Mouse (Mus musculus) layer of hippocampus, adult 9-11 months (tissue): ENCODE measurements at regions not wholly inside any gene's neighbourhood (a gene's known extent, or its start where the extent isn't known, plus 50 kb on each side); places are given as distances from the start of the nearest gene placed in this dataset.

Experiments
- DNase-seq: peaks from one replicate; pipeline ENCODE4 v3.0.0; 2022

DNA sequence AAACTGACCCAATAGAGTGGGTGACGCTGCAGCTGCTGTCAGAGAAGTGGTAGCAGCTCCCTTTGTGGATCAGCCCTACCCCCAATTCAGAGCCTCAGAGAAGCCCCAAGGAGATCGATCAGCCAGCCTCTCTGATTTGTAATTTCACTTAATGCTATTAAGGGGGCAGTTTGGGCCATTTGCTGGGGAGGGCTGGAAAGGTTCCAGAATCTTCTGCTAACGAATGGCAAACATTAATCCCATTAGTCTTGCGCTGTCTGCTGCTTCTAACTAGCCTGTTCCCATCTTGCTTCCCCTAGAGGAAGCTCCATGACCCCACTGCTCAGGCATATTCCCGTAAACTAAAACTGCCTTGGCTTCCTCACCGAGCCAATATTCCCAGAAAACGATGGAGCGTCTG lies 59.9 kb upstream of the Lrrn2 start:
- DNase-seq: no peak

DNA sequence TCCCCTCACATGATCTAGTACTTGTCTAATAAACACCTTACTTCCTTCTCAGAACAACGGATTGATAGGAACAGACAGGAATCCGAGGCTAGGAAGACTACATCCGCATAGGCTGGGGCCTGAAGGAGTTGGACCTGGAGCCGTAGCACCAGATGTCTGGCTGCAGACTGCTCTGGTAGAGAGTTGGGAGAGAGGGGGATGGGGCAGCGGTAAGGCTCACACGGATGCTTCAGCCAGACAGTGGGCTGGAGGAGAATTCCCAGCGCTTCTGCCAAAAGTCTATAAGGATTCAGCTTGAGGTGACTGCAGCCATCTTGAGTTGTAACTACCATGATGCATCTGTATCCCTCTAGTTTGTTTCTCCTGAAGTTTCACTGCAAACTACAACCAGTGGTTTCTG lies 61.8 kb upstream of the Lrrn2 start:
- no peak for DNase-seq

DNA sequence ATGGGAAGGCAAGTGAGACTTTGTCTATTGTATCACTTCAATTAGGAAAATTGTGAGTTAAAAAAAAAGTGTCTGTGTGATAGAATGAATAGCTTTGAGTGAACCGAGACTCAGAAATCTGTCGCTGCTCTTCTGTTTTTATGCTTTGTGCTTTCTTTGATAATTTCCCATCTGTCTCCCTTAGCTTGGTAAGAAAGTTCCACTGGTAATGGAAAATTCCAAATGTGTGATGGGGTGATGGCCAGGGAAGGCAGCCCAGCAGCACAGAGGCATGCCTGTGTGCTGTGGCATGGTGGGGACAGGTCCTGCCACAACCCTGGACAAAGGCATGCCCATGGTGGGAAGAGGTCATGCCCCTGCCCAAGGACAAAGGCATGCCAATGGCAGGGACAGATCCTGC lies 62.7 kb upstream of the Lrrn2 start:
- peak; percentile 55 for DNase-seq

DNA sequence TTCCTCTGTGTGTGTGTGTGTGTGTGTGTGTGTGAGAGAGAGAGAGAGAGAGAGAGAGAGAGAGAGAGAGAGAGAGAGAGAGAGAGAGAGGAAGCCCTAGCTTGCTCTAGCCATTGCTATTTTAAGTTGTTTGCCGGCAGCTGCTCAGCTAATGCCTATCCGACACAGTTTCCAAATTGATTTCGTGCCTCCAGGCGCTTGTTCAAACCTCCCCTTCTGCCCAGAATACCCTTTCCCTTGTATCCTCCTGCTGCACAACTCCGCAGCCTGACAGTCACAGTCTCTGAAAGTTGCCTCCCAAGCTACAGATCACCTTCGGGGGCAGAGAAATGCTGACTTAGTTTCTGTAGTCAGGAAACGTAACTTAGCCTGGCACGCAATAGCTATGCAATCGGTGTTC lies 63.9 kb upstream of the Nfasc start:
- no peak for DNase-seq

DNA sequence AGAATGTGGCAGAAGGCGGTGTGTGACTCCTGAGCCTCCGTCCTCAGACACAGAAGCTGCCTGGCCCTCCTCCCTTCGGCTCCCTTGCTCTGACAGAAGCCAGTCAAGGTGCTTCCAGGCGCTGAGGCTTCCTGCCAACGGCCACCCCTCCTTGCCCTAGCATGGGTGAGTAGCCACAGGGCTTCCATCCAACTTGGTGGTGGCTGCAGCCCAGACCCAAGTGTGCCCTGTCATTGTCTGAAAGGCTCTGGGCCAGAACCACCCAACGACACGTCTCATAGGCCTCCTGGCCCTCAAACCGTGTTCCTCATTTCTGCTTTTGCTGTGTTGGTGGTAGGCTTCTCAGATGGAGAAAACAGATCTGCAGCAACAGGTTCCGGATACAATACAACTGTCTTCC lies 62.2 kb upstream of the Nfasc start:
- DNase-seq: no peak

DNA sequence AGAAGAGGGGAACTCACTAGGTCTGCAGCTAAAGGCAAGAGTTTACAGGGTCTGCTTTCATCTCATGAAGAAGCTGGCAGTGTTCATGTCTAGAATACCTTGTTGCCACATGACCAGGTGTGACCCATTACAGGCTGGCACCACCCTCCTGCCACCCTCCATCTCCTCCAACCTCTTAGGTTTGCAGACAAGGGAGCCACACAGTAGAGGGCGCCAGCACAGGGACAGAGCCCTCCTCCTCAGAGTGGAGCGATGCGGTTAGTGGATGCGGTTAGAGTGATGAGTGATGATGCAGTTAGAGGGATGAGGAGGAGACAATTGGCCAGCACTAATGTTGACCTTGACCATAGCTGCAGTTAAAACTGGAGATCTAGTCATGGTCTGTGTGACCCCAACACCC lies 60.8 kb upstream of the Nfasc start:
- DNase-seq: peak; percentile 39

DNA sequence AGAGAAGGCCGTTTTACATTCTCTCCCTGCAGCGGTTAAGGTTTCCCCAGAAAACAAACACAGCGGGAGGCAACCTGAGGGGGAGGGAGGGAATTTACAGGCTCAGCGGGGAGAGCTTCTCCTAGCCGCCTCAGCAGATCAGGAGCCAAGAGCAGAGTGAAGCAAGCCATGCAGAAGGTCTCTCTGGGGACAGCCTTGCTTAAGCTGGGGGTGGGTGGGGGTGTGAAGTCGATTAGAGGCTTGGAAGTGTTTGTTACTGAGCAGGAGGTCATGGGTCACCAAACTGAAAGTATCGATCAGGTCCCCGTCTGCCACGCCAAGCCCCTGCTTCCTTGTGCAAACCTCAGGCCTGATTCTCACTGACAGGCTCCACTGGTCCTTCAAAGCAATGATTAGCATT lies 58.7 kb upstream of the Nfasc start:
- DNase-seq: no peak

DNA sequence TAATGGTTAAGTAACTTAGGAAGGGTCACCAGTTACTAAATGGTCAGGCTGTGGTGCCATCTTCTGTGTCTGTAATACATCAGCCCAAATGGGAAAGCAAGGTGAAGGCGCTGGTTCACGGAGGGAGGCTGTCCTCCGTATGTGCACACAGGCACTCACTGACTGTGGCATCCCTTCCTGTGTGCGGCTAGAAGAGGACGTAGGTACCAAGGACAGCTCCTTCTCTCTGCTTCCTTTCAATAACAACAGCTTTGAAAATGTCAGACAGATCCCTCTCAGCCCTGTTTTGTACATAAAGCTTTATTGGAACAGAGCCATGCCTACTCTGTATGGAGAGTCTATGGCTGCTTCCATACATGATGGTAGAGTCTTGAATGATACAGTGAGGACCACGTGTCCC lies 57.7 kb upstream of the Nfasc start:
- no peak for DNase-seq

DNA sequence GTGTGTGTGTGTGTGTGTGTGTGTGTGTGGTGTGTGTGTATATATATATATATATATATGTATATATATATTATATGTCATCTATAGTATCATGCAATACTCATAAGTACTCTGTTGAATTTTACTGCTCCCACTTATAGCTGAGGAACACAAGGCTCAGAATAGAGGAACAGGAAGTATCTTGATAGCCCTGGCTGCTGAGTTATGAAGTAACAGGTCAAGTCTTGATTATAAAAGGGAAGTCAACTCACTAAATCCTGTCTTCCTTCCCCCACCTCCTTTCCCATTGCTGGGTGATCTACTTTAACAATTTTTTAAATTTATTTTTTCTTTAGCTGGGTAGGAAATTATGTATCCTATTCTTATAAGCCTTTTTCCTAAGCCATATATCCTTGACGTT lies 52.9 kb upstream of the Nfasc start:
- no peak for DNase-seq
